Mouse (Mus musculus) kidney, adult 2 months (tissue): Measurements from ENCODE around the gene Gys1.

ENCODE experiments used
- CTCF ChIP-seq: fragments of 200-500 bp; conservative IDR thresholded peaks from 2 replicates; pipeline ENCODE4 v1.5.1; 2011; ENCODE audit warnings: low read depth, mild to moderate bottlenecking, control low read depth, low read length, moderate library complexity, mixed read lengths; ENCODE audit not compliant: insufficient read depth, insufficient read length
- POLR2A ChIP-seq: fragments of 200-500 bp; IDR thresholded peaks from one replicate; pipeline ENCODE4 v1.6.1; 2011; ENCODE audit warnings: low read depth, low read length, control low read depth

GRCm38 (mm10) chr7:45456721-45457203 lies 22.1 kb downstream of the Gys1 start:
- no peak for TF ChIP-seq CTCF
- TF ChIP-seq POLR2A: no peak
